Mouse (Mus musculus) C2C12 (cell line): ENCODE measurements around the gene Tprg.

Experiments
- CEBPB ChIP-seq: IDR thresholded peaks from one replicate; pipeline ENCODE4 v1.6.1; 2011; ENCODE audit warnings: low read depth, mild to moderate bottlenecking, control low read depth, moderate library complexity
- CTCF ChIP-seq: IDR thresholded peaks from one replicate; pipeline ENCODE4 v1.5.1; 2011; ENCODE audit not compliant: control insufficient read depth, insufficient read depth, insufficient read length
- MYOD1 ChIP-seq: IDR thresholded peaks from one replicate; pipeline ENCODE4 v1.6.1; 2011; ENCODE audit warnings: low read depth; ENCODE audit not compliant: control insufficient read depth, insufficient read length
- USF1 ChIP-seq: IDR thresholded peaks from one replicate; pipeline ENCODE4 v1.6.1; 2011; ENCODE audit warnings: low read depth, mild to moderate bottlenecking, control low read depth, moderate library complexity

- TF ChIP-seq MYOD1 = no peak
- TF ChIP-seq CTCF = no peak
- no peak for TF ChIP-seq CEBPB
- TF ChIP-seq USF1 = no peak
Observed at GRCm38 (mm10) chr16:25255603-25256260, 30.9 kb upstream of the Tprg start.
